Mouse (Mus musculus): ENCODE data around the gene Zdhhc12. TPM values are rescaled to one million over a fixed set of nuclear protein-coding genes. Genes with fewer than 3 reads are reported as not detected.

Zdhhc12 gene
- polyA plus RNA-seq, 1 experiment from 2014 or later, result 27.4 TPM

Other genes with a start within 250 kb of the Zdhhc12 start
- gene Cercam, start 224.5 kb downstream of the Zdhhc12 start, polyA plus RNA-seq (2014; fragmentation: Nextera tagmentation; extraction: Ambion mirVana), result 16.9 and 17.1 TPM in 2 replicates
- gene Odf2, start 204.4 kb downstream of the Zdhhc12 start, polyA plus RNA-seq (2014; fragmentation: Nextera tagmentation; extraction: Ambion mirVana), result 83.2 and 89.0 TPM in 2 replicates
- 55.7 and 57.4 TPM in 2 replicates for gene Gle1, start 158.2 kb downstream of the Zdhhc12 start, polyA plus RNA-seq (2014; fragmentation: Nextera tagmentation; extraction: Ambion mirVana)
- 172 and 192 TPM in 2 replicates for gene Sptan1, start 128.1 kb downstream of the Zdhhc12 start, polyA plus RNA-seq (2014; fragmentation: Nextera tagmentation; extraction: Ambion mirVana)
- 30.1 and 33.9 TPM in 2 replicates for gene Wdr34, start 44.8 kb downstream of the Zdhhc12 start, polyA plus RNA-seq (2014; fragmentation: Nextera tagmentation; extraction: Ambion mirVana)
- 688 and 696 TPM in 2 replicates for gene Set, start 36.3 kb downstream of the Zdhhc12 start, polyA plus RNA-seq (2014; fragmentation: Nextera tagmentation; extraction: Ambion mirVana)
- 4.5 and 5.2 TPM in 2 replicates for gene Pkn3, start 16.0 kb downstream of the Zdhhc12 start, polyA plus RNA-seq (2014; fragmentation: Nextera tagmentation; extraction: Ambion mirVana)
- gene Zer1, start 30.9 kb upstream of the Zdhhc12 start, polyA plus RNA-seq (2014; fragmentation: Nextera tagmentation; extraction: Ambion mirVana), result 6.5 and 9.3 TPM in 2 replicates
- 16.3 and 20.6 TPM in 2 replicates for gene Tbc1d13, start 40.1 kb upstream of the Zdhhc12 start, polyA plus RNA-seq (2014; fragmentation: Nextera tagmentation; extraction: Ambion mirVana)
- gene Endog, start 77.8 kb upstream of the Zdhhc12 start, polyA plus RNA-seq (2014; fragmentation: Nextera tagmentation; extraction: Ambion mirVana), result 15.3 and 15.6 TPM in 2 replicates
- gene Spout1, start 84.8 kb upstream of the Zdhhc12 start, polyA plus RNA-seq (2014; fragmentation: Nextera tagmentation; extraction: Ambion mirVana), result 62.1 and 65.9 TPM in 2 replicates
- gene Kyat1, start 112.2 kb upstream of the Zdhhc12 start, polyA plus RNA-seq (2014; fragmentation: Nextera tagmentation; extraction: Ambion mirVana), result 9.4 and 10.0 TPM in 2 replicates
- 47.6 and 55.9 TPM in 2 replicates for gene Lrrc8a, start 144.1 kb upstream of the Zdhhc12 start, polyA plus RNA-seq (2014; fragmentation: Nextera tagmentation; extraction: Ambion mirVana)
- gene Gm28035, start 146.9 kb upstream of the Zdhhc12 start, polyA plus RNA-seq (2014; fragmentation: Nextera tagmentation; extraction: Ambion mirVana), result 0.06 and 0.07 TPM in 2 replicates
- 4.2 and 5.6 TPM in 2 replicates for gene Phyhd1, start 172.6 kb upstream of the Zdhhc12 start, polyA plus RNA-seq (2014; fragmentation: Nextera tagmentation; extraction: Ambion mirVana)
- gene Gm28038, start 187.4 kb upstream of the Zdhhc12 start, polyA plus RNA-seq (2014; fragmentation: Nextera tagmentation; extraction: Ambion mirVana), result not detected in 2 replicates
- 24.0 and 24.1 TPM in 2 replicates for gene Dolk, start 192.7 kb upstream of the Zdhhc12 start, polyA plus RNA-seq (2014; fragmentation: Nextera tagmentation; extraction: Ambion mirVana)
- gene Nup188, start 192.7 kb upstream of the Zdhhc12 start, polyA plus RNA-seq (2014; fragmentation: Nextera tagmentation; extraction: Ambion mirVana), result 44.5 and 49.9 TPM in 2 replicates

Data from hindbrain, embryonic 11.5 days (tissue).